Mouse (Mus musculus) heart, embryonic 14.5 days (tissue): ENCODE measurements at regions not wholly inside any gene's neighbourhood (a gene's known extent, or its start where the extent isn't known, plus 50 kb on each side); places are given as distances from the start of the nearest gene placed in this dataset.

ENCODE experiments used
- ATAC-seq: fragments of 200-750 bp; cut with Nextera tagmentation; 2 replicates; pipeline ENCODE4 v1.8.0; 2017; ENCODE audit warnings: low read depth, moderate TSS enrichment; ENCODE audit not compliant: insufficient number of reproducible peaks, insufficient read depth, low FRiP score
- H3K27ac ChIP-seq, 2 experiments: fragments of 200-500 bp in 1 of 2; fragments of 300-500 bp in 1 of 2; sonication (generic) in 1 of 2; replicated peaks in 1 of 2; 2 replicates each; pipeline ENCODE4 v1.5.1; 2012 to 2014; ENCODE audit warnings: low read depth in 2 of 2, low read length in 2 of 2, control low read depth in 1 of 2, mild to moderate bottlenecking in 1 of 2, mixed read lengths in 1 of 2; ENCODE audit not compliant: control insufficient read depth in 1 of 2, insufficient read depth in 1 of 2
- H3K27me3 ChIP-seq: fragments of 300-500 bp; sonication (generic); 2 replicates; pipeline ENCODE4 v1.6.1; 2014; ENCODE audit warnings: mild to moderate bottlenecking, low read length, control low read depth; ENCODE audit not compliant: control insufficient read depth, insufficient read depth
- H3K36me3 ChIP-seq: fragments of 300-500 bp; sonication (generic); 2 replicates; pipeline ENCODE4 v1.6.1; 2014; ENCODE audit warnings: mild to moderate bottlenecking, control low read depth, low read length, mixed read lengths; ENCODE audit not compliant: control insufficient read depth, insufficient read depth
- H3K4me1 ChIP-seq, 2 experiments: fragments of 200-500 bp in 1 of 2; fragments of 300-500 bp in 1 of 2; sonication (generic) in 1 of 2; 2 replicates each; pipeline ENCODE4 v1.6.1; 2012 to 2014; ENCODE audit warnings: low read length in 2 of 2, control low read depth in 1 of 2, mixed read lengths in 1 of 2; ENCODE audit not compliant: control insufficient read depth in 2 of 2, insufficient read depth in 2 of 2
- H3K4me2 ChIP-seq: fragments of 300-500 bp; sonication (generic); 2 replicates; pipeline ENCODE4 v1.6.1; 2014; ENCODE audit warnings: mild to moderate bottlenecking, low read length
- H3K4me3 ChIP-seq, 2 experiments: fragments of 200-500 bp in 1 of 2; fragments of 300-500 bp in 1 of 2; sonication (generic) in 1 of 2; 2 replicates each; pipeline ENCODE4 v1.5.1; 2012 to 2014; ENCODE audit warnings: low read length in 2 of 2, mild to moderate bottlenecking in 2 of 2, control low read depth in 1 of 2, low read depth in 1 of 2, moderate library complexity in 1 of 2; ENCODE audit not compliant: control insufficient read depth in 1 of 2, insufficient read depth in 1 of 2
- H3K9ac ChIP-seq: fragments of 300-500 bp; sonication (generic); 2 replicates; pipeline ENCODE4 v1.6.1; 2014; ENCODE audit warnings: mild to moderate bottlenecking, low read length
- H3K9me3 ChIP-seq: fragments of 300-500 bp; sonication (generic); 2 replicates; pipeline ENCODE4 v1.6.1; 2016; ENCODE audit warnings: low read length, control low read depth; ENCODE audit not compliant: control insufficient read depth
- WGBS: fragments of 180-500 bp; shearing (Covaris S2); extraction: QIAGEN DNeasy Blood & Tissue Kit; methylation state at CpG from one replicate; pipeline ENCODE4 v1.1.7; 2014; 5-methylcytosine and 5-hydroxymethylcytosine counted together

- ATAC-seq: no peak
- no peak overlapping the region for H3K27ac ChIP-seq
- H3K4me3 ChIP-seq: no peak overlapping the region
- no peaks in the 10 kb centered on the region for H3K27me3 ChIP-seq
- H3K4me2 ChIP-seq: no peak overlapping the region
- peaks cover 2 to 8% of the 10 kb centered on the region in 2 experiments; a peak in 3 of 4 replicates for H3K4me1 ChIP-seq
- 85% methylated on average over 6 of the region's 6 CpGs for WGBS
- H3K36me3 ChIP-seq: no peaks in the 10 kb centered on the region
- H3K9ac ChIP-seq: no peak overlapping the region
- no peaks in the 10 kb centered on the region for H3K9me3 ChIP-seq
Observed at GRCm38 (mm10) chr2:107117564-107117963, 58.1 kb upstream of the Fshb start.

GRCm38 (mm10) chr2:107118711-107119474 is 59.4 kb upstream of the Fshb start:
- H3K4me3 ChIP-seq: no peak overlapping the region

GRCm38 (mm10) chr2:107119697-107120096 is 60.2 kb upstream of the Fshb start:
- H3K4me3 ChIP-seq: no peak overlapping the region
- H3K9me3 ChIP-seq: no peaks in the 10 kb centered on the region
- H3K36me3 ChIP-seq: no peaks in the 10 kb centered on the region
- whole genome bisulfite sequencing: 25% methylated on average over 1 of the region's 1 CpGs
- no peak overlapping the region for H3K27ac ChIP-seq
- no peak for ATAC-seq
- no peak overlapping the region for H3K9ac ChIP-seq
- H3K4me1 ChIP-seq: peaks cover 2 to 8% of the 10 kb centered on the region in 2 experiments; a peak in 3 of 4 replicates
- no peak overlapping the region for H3K4me2 ChIP-seq
- H3K27me3 ChIP-seq: no peaks in the 10 kb centered on the region

More at GRCm38 (mm10) chr2:107118711-107119474, 59.4 kb upstream of the Fshb start:
- no peaks in the 10 kb centered on the region for H3K36me3 ChIP-seq
- WGBS: 44% methylated on average over 9 of the region's 9 CpGs
- no peak overlapping the region for H3K27ac ChIP-seq
- no peaks in the 10 kb centered on the region for H3K9me3 ChIP-seq
- no peak overlapping the region for H3K4me2 ChIP-seq
- no peak for ATAC-seq
- peaks cover 2 to 8% of the 10 kb centered on the region in 2 experiments; a peak in 3 of 4 replicates for H3K4me1 ChIP-seq
- no peaks in the 10 kb centered on the region for H3K27me3 ChIP-seq
- no peak overlapping the region for H3K9ac ChIP-seq

GRCm38 (mm10) chr2:107133186-107133585 is 73.7 kb upstream of the Fshb start:
- Histone ChIP-seq H3K4me1 (no peaks in the 10 kb centered on the region), H3K9ac (no peak overlapping the region), H3K27ac (no peak overlapping the region), H3K27me3 (no peaks in the 10 kb centered on the region), H3K9me3 (no peaks in the 10 kb centered on the region), H3K36me3 (no peaks in the 10 kb centered on the region), H3K4me3 (no peak overlapping the region), H3K4me2 (no peak overlapping the region)
- ATAC-seq: no peak

GRCm38 (mm10) chr2:107149317-107149716 is 89.9 kb upstream of the Fshb start:
- 93% methylated on average over 2 of the region's 2 CpGs for WGBS
- Histone ChIP-seq H3K9me3 (no peaks in the 10 kb centered on the region), H3K27ac (no peak overlapping the region), H3K27me3 (no peaks in the 10 kb centered on the region), H3K4me2 (no peak overlapping the region), H3K36me3 (no peaks in the 10 kb centered on the region), H3K4me1 (no peaks in the 10 kb centered on the region), H3K4me3 (no peak overlapping the region), H3K9ac (no peak overlapping the region)
- no peak for ATAC-seq

- Histone ChIP-seq H3K27me3 (no peaks in the 10 kb centered on the region), H3K4me3 (no peak overlapping the region), H3K9ac (no peak overlapping the region), H3K36me3 (no peaks in the 10 kb centered on the region), H3K4me1 (no peaks in the 10 kb centered on the region), H3K27ac (no peak overlapping the region), H3K9me3 (no peaks in the 10 kb centered on the region), H3K4me2 (no peak overlapping the region)
- ATAC-seq: no peak
- 71% methylated on average over 2 of the region's 2 CpGs for WGBS
Observed at GRCm38 (mm10) chr2:107149851-107150250, 90.4 kb upstream of the Fshb start.

- ATAC-seq: no peak
- no peaks in the 10 kb centered on the region for H3K27me3 ChIP-seq
- H3K4me3 ChIP-seq: no peak overlapping the region
- no peak overlapping the region for H3K27ac ChIP-seq
- WGBS: 73% methylated on average over 3 of the region's 3 CpGs
- H3K36me3 ChIP-seq: no peaks in the 10 kb centered on the region
- H3K4me2 ChIP-seq: no peak overlapping the region
- no peak overlapping the region for H3K9ac ChIP-seq
- no peaks in the 10 kb centered on the region for H3K4me1 ChIP-seq
- no peaks in the 10 kb centered on the region for H3K9me3 ChIP-seq
Observed at GRCm38 (mm10) chr2:107150373-107150772, 90.9 kb upstream of the Fshb start.

- no peaks in the 10 kb centered on the region for H3K9me3 ChIP-seq
- H3K4me1 ChIP-seq: no peaks in the 10 kb centered on the region
- H3K4me2 ChIP-seq: no peak overlapping the region
- H3K27me3 ChIP-seq: no peaks in the 10 kb centered on the region
- H3K36me3 ChIP-seq: no peaks in the 10 kb centered on the region
- no peak overlapping the region for H3K27ac ChIP-seq
- no peak overlapping the region for H3K9ac ChIP-seq
- no peak for ATAC-seq
- no peak overlapping the region for H3K4me3 ChIP-seq
Observed at GRCm38 (mm10) chr2:107151878-107152277, 92.4 kb upstream of the Fshb start.
